Mouse (Mus musculus): Measurements from ENCODE around the gene Cd5.

DNA sequence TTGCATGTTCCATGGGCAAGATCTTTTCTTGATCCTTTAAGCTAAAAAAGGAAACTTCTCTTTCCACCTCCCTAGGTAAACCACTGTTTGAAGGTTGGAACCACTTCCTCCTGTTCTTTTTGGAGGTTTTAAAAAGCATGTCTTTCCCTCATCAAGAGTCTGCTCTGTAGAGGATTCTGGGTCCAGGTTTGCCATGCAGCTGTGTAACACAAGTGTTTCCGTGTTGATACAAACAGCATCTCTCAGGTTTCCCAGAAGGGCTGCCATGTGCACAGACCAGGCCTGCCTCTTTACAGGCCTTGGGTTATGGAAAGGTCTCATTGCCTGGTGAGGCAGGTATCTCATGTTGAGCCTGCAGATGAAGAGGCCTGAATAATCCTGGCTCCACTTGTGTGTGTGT, 12.8 kb upstream of the Cd5 start:
- TF ChIP-seq CTCF (IDR thresholded peaks at IDR 0.05; ENCODE audit: borderline replicate concordance, extremely low read depth, insufficient read depth, insufficient read length) = no peak
- no peak for TF ChIP-seq POLR2A (IDR thresholded peaks at IDR 0.05; ENCODE audit: borderline replicate concordance, extremely low read depth, insufficient read depth, insufficient read length, poor library complexity, severe bottlenecking)
